Mouse (Mus musculus) heart, embryonic 12.5 days (tissue): ENCODE data around the gene Nipal4. TPM values are rescaled to one million over a fixed set of nuclear protein-coding genes. Genes with fewer than 3 reads are reported as not detected.

Experiments
- ATAC-seq: fragments of 200-750 bp; cut with Nextera tagmentation; 2 replicates; pipeline ENCODE4 v1.8.0; 2017; ENCODE audit warnings: moderate TSS enrichment, moderate library complexity; ENCODE audit not compliant: insufficient number of reproducible peaks, low FRiP score
- H3K27ac ChIP-seq: fragments of 300-500 bp; sonication (generic); 2 replicates; pipeline ENCODE4 v1.5.1; 2016; ENCODE audit warnings: mild to moderate bottlenecking, moderate library complexity; ENCODE audit not compliant: poor library complexity, severe bottlenecking
- H3K27me3 ChIP-seq: fragments of 300-500 bp; sonication (generic); replicated peaks from 2 replicates; pipeline ENCODE4 v1.6.1; 2016; ENCODE audit warnings: mild to moderate bottlenecking, moderate library complexity
- H3K36me3 ChIP-seq: fragments of 300-500 bp; sonication (generic); 2 replicates; pipeline ENCODE4 v1.6.1; 2016; ENCODE audit warnings: mild to moderate bottlenecking, moderate library complexity
- H3K4me1 ChIP-seq: fragments of 300-500 bp; sonication (generic); replicated peaks from 2 replicates; pipeline ENCODE4 v1.6.1; 2016; ENCODE audit warnings: mild to moderate bottlenecking
- H3K4me2 ChIP-seq: fragments of 300-500 bp; sonication (generic); 2 replicates; pipeline ENCODE4 v1.6.1; 2016; ENCODE audit warnings: mild to moderate bottlenecking, moderate library complexity
- H3K4me3 ChIP-seq: fragments of 300-500 bp; sonication (generic); 2 replicates; pipeline ENCODE4 v1.5.1; 2016; ENCODE audit warnings: mild to moderate bottlenecking
- H3K9ac ChIP-seq: fragments of 300-500 bp; sonication (generic); 2 replicates; pipeline ENCODE4 v1.6.1; 2016; ENCODE audit warnings: mild to moderate bottlenecking, moderate library complexity
- H3K9me3 ChIP-seq: fragments of 300-500 bp; sonication (generic); replicated peaks from 2 replicates; pipeline ENCODE4 v1.6.1; 2016; ENCODE audit warnings: mild to moderate bottlenecking, moderate library complexity
- WGBS: fragments of 180-500 bp; shearing (Covaris S2); methylation state at CpG from one replicate; pipeline ENCODE4 v1.1.7; 2016; 5-methylcytosine and 5-hydroxymethylcytosine counted together
- microRNA-seq: library from miRNA; unstranded; fragments of <30 nt; microRNA quantifications from one replicate; pipeline ENCODE4, GENCODE M21; 2017
- polyA plus RNA-seq: library from polyadenylated mRNA; unstranded; fragments of >200 nt; fragmentation: Nextera tagmentation; extraction: Ambion mirVana; gene quantifications from 2 replicates; pipeline ENCODE4 v1.2.1, GENCODE M21; 2016

The Nipal4 gene
- polyA plus RNA-seq, 1 experiment from 2014 or later, result 22.9 TPM

GRCm38 (mm10) chr11:46115011-46115410 lies 51.3 kb downstream of the Nipal4 start:
- Histone ChIP-seq H3K4me2 (no peak overlapping the region), H3K27ac (no peak overlapping the region), H3K4me3 (no peak overlapping the region), H3K9me3 (no peaks in the 10 kb centered on the region), H3K4me1 (peaks cover 16% of the 10 kb centered on the region), H3K36me3 (peaks cover 84% of the 10 kb centered on the region), H3K9ac (no peak overlapping the region), H3K27me3 (no peaks in the 10 kb centered on the region)
- ATAC-seq, result no peak
- WGBS, result 83% methylated on average over 4 of the region's 4 CpGs

DNA sequence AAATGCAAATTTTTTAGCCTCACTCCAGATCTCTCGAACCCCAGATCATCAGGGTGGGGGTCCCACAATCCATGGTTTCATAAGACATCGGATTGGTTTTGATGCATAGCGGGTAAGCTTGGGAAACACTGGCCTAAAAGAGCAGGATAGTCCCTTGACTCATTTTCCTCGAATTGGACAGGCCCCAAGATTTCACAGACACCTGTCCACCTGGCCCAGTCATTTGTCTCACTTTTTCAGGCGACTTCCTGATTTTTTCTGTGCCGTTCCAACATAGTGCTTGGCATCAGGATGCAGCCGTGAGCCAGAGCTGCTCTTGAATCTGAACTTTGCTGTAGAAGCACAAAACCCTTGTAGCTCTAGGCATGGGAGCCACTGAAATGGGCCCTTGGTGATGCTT lies 52.1 kb downstream of the Nipal4 start:
- Histone ChIP-seq H3K4me3 (no peak overlapping the region), H3K36me3 (peaks cover 80% of the 10 kb centered on the region), H3K9ac (no peak overlapping the region), H3K4me1 (peaks cover 22% of the 10 kb centered on the region), H3K27ac (no peak overlapping the region), H3K4me2 (no peak overlapping the region), H3K9me3 (no peaks in the 10 kb centered on the region), H3K27me3 (no peaks in the 10 kb centered on the region)
- WGBS, result 87% methylated on average over 7 of the region's 7 CpGs
- no peak for ATAC-seq

- Histone ChIP-seq H3K27me3 (no peaks in the 10 kb centered on the region), H3K4me1 (peaks cover 22% of the 10 kb centered on the region), H3K36me3 (peaks cover 72% of the 10 kb centered on the region), H3K9me3 (no peaks in the 10 kb centered on the region), H3K4me2 (no peak overlapping the region), H3K4me3 (no peak overlapping the region), H3K9ac (no peak overlapping the region), H3K27ac (no peak overlapping the region)
- 91% methylated on average over 3 of the region's 3 CpGs for WGBS
- no peak for ATAC-seq
These were observed 53.1 kb downstream of the Nipal4 start for GRCm38 (mm10) chr11:46113211-46113610.

DNA sequence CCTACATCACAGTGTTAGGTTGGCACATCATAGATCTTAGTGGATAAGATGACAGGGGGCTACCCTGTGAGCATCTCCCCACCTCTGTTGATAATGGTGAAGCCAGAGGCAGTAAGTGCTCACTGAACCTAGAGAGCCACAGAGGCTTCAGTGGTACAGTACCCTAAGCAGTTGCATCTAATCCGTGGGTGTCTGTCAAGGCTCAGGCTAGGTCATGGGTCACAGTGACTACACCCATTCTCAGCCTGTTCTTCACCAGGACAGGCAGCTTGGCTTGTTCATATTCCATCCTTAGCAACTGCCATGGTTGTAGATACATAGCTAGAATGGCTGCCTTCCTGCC lies 55.4 kb downstream of the Nipal4 start:
- 67% methylated on average over 1 of the region's 1 CpGs for WGBS
- no peak overlapping the region for H3K4me2 ChIP-seq
- no peaks in the 10 kb centered on the region for H3K9me3 ChIP-seq
- ATAC-seq, result no peak
- no peak overlapping the region for H3K4me3 ChIP-seq
- H3K27ac ChIP-seq, result no peak overlapping the region
- H3K36me3 ChIP-seq, result peaks cover 72% of the 10 kb centered on the region
- no peaks in the 10 kb centered on the region for H3K27me3 ChIP-seq
- peaks cover 22% of the 10 kb centered on the region for H3K4me1 ChIP-seq
- H3K9ac ChIP-seq, result no peak overlapping the region

GRCm38 (mm10) chr11:46110156-46110944 lies 56.0 kb downstream of the Nipal4 start:
- H3K27me3 ChIP-seq, result no peaks in the 10 kb centered on the region
- peak; percentile 24; the same call in 1 of the 2 replicates for ATAC-seq
- no peaks in the 10 kb centered on the region for H3K9me3 ChIP-seq
- H3K27ac ChIP-seq, result peak overlapping the region; percentile 58
- no peak overlapping the region for H3K9ac ChIP-seq
- no peak overlapping the region for H3K4me3 ChIP-seq
- peaks cover 72% of the 10 kb centered on the region for H3K36me3 ChIP-seq
- H3K4me2 ChIP-seq, result no peak overlapping the region
- WGBS, result 61% methylated on average over 8 of the region's 8 CpGs
- peaks cover 22% of the 10 kb centered on the region for H3K4me1 ChIP-seq

GRCm38 (mm10) chr11:46109206-46109605 lies 57.1 kb downstream of the Nipal4 start:
- no peak overlapping the region for H3K4me2 ChIP-seq
- ATAC-seq, result no peak
- WGBS, result 92% methylated on average over 5 of the region's 5 CpGs
- H3K27ac ChIP-seq, result no peak overlapping the region
- peaks cover 73% of the 10 kb centered on the region for H3K36me3 ChIP-seq
- H3K9me3 ChIP-seq, result no peaks in the 10 kb centered on the region
- H3K27me3 ChIP-seq, result no peaks in the 10 kb centered on the region
- no peak overlapping the region for H3K4me3 ChIP-seq
- H3K4me1 ChIP-seq, result peaks cover 23% of the 10 kb centered on the region
- H3K9ac ChIP-seq, result no peak overlapping the region

DNA sequence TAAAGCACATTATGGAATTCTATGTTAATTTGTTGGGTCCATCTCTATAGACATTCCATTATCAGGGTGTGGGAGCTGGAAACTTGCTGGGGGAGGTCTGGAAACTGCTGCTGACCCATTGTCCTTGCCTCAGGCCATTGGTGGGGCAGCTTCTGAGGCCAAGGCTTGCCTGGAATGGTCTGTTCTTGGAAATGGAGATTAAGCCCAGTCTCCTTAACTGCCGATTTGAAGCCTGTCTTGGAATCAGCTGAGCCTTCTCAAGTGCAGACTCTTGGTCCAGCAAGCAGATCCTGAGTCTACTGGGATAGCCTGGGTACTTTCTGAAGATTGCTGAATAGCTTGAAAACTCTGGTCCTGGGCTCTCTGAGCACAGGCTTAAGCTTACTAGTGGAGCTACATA lies 59.3 kb downstream of the Nipal4 start:
- Histone ChIP-seq H3K9ac (no peak overlapping the region), H3K36me3 (peaks cover 75% of the 10 kb centered on the region), H3K4me3 (no peak overlapping the region), H3K4me2 (no peak overlapping the region), H3K27me3 (no peaks in the 10 kb centered on the region), H3K9me3 (no peaks in the 10 kb centered on the region), H3K4me1 (peaks cover 19% of the 10 kb centered on the region), H3K27ac (no peak overlapping the region)
- ATAC-seq, result no peak
- WGBS, result 70% methylated on average over 1 of the region's 1 CpGs

DNA sequence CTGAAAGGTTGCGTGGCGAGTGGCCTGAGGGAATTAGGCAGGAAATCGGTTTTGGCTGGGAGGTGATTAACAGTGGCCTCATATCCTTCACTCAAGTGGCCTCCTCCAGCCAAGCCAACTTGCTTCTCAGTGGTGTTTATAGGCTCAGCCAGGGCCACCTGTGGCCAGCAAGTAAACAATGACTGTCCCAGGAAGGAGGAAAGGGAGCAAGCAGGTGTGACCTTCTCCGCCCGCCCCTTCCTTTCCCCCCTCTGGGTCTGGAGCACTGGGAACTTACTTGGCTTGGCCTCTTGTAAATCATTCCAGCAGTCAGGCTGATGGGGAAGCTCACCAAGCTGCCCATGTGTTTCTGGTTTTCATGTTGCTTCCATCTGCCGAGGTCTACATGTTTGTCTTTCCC lies 64.2 kb downstream of the Nipal4 start:
- ATAC-seq, result no peak
- Histone ChIP-seq H3K4me2 (no peak overlapping the region), H3K9ac (no peak overlapping the region), H3K27me3 (no peaks in the 10 kb centered on the region), H3K4me3 (no peak overlapping the region), H3K27ac (no peak overlapping the region), H3K36me3 (peaks cover 99% of the 10 kb centered on the region), H3K4me1 (peaks cover 7% of the 10 kb centered on the region), H3K9me3 (no peaks in the 10 kb centered on the region)
- 82% methylated on average over 6 of the region's 6 CpGs for WGBS

Small RNAs within 50 kb of the gene (microRNA-seq; reads per million reads assigned to microRNA genes)
- gene Mir7239 (not detected), gene Mir8100 (not detected)

Other genes with a start within 250 kb of the Nipal4 start
- 13.1 and 14.3 TPM in 2 replicates for gene Lsm11, start 221.6 kb downstream of the Nipal4 start, polyA plus RNA-seq
- gene Thg1l, start 211.0 kb downstream of the Nipal4 start, polyA plus RNA-seq, result 8.6 and 9.2 TPM in 2 replicates
- gene Sox30, start 186.2 kb downstream of the Nipal4 start, polyA plus RNA-seq, result 0.46 and 0.64 TPM in 2 replicates
- gene Gm12166, start 114.2 kb downstream of the Nipal4 start, polyA plus RNA-seq, result 3.4 and 4.0 TPM in 2 replicates
- gene Adam19, start 110.5 kb downstream of the Nipal4 start, polyA plus RNA-seq, result 44.2 and 48.3 TPM in 2 replicates
- gene Fndc9, start 69.0 kb upstream of the Nipal4 start, polyA plus RNA-seq, result 0.09 and 0.10 TPM in 2 replicates
- gene Cyfip2, start 146.4 kb upstream of the Nipal4 start, polyA plus RNA-seq, result 6.2 and 6.5 TPM in 2 replicates
- gene Itk, start 223.0 kb upstream of the Nipal4 start, polyA plus RNA-seq, result not detected in 2 replicates
- gene Fam71b, start 230.1 kb upstream of the Nipal4 start, polyA plus RNA-seq, result not detected in 2 replicates